Mouse (Mus musculus) erythroblast, embryonic 14.5 days (primary cell): ENCODE measurements around the gene Ccdc54. TPM values are rescaled to one million over a fixed set of nuclear protein-coding genes. Genes with fewer than 3 reads are reported as not detected.

Source experiments
- H3K27me3 ChIP-seq: 2 replicates; pipeline ENCODE4 v1.6.1; 2012; ENCODE audit warnings: inconsistent platforms; ENCODE audit not compliant: control insufficient read depth
- H3K36me3 ChIP-seq: 2 replicates; pipeline ENCODE4 v1.6.1; 2012; ENCODE audit warnings: mild to moderate bottlenecking, inconsistent platforms; ENCODE audit not compliant: control insufficient read depth
- H3K4me1 ChIP-seq: 2 replicates; pipeline ENCODE4 v1.6.1; 2012; ENCODE audit warnings: inconsistent platforms; ENCODE audit not compliant: control insufficient read depth
- H3K4me3 ChIP-seq: replicated peaks from 2 replicates; pipeline ENCODE3; 2012; ENCODE audit warnings: moderate library complexity, mild to moderate bottlenecking, inconsistent platforms
- H3K9me3 ChIP-seq: 2 replicates; pipeline ENCODE4 v1.6.1; 2012; ENCODE audit warnings: low read length, inconsistent platforms, mixed read lengths; ENCODE audit not compliant: control insufficient read depth
- GATA1 ChIP-seq: IDR thresholded peaks from 2 replicates; pipeline ENCODE4 v1.6.1; 2012; ENCODE audit warnings: low read length, inconsistent platforms, mixed read lengths
- TAL1 ChIP-seq: IDR thresholded peaks from 3 replicates; pipeline ENCODE4 v1.6.1; 2012; ENCODE audit warnings: low read length, inconsistent platforms, mixed read lengths
- polyA plus RNA-seq: library from polyadenylated mRNA; stranded (reverse); fragments of >175 nt; gene quantifications from 2 replicates; pipeline ENCODE4 v1.2.3, GENCODE M21; 2012

Gene Ccdc54
- polyA plus RNA-seq = not detected in 2 replicates

- Histone ChIP-seq H3K4me3 (no peak within 1 kb of the TSS), H3K36me3 (no peaks in the 10 kb centered on the region), H3K4me1 (no peaks in the 10 kb centered on the region), H3K27me3 (no peaks in the 10 kb centered on the region), H3K9me3 (no peaks in the 10 kb centered on the region)
- TF ChIP-seq GATA1 (no peak), TAL1 (no peak)
Observed at GRCm38 (mm10) chr16:50591054-50591453, at the start of gene Ccdc54. Ccdc54 (minus strand) TSS chr16:50591154.

- Histone ChIP-seq H3K27me3 (no peaks in the 10 kb centered on the region), H3K4me3 (no peak overlapping the region), H3K9me3 (no peaks in the 10 kb centered on the region), H3K4me1 (no peaks in the 10 kb centered on the region), H3K36me3 (no peaks in the 10 kb centered on the region)
- TF ChIP-seq GATA1 (no peak), TAL1 (no peak)
Observed at GRCm38 (mm10) chr16:50632585-50632984, 41.6 kb upstream of the Ccdc54 start.

- Histone ChIP-seq H3K4me1 (no peaks in the 10 kb centered on the region), H3K4me3 (no peak overlapping the region)
- TF ChIP-seq TAL1 = no peak
- no peak for TF ChIP-seq GATA1
Observed at GRCm38 (mm10) chr16:50615569-50615968, 24.6 kb upstream of the Ccdc54 start.

GRCm38 (mm10) chr16:50612944-50613343 is 22.0 kb upstream of the Ccdc54 start:
- Histone ChIP-seq H3K9me3 (no peaks in the 10 kb centered on the region), H3K4me1 (no peaks in the 10 kb centered on the region), H3K27me3 (no peaks in the 10 kb centered on the region), H3K36me3 (no peaks in the 10 kb centered on the region), H3K4me3 (no peak overlapping the region)
- TF ChIP-seq GATA1 = no peak
- no peak for TF ChIP-seq TAL1

More at GRCm38 (mm10) chr16:50615569-50615968, 24.6 kb upstream of the Ccdc54 start:
- no peaks in the 10 kb centered on the region for H3K27me3 ChIP-seq
- no peaks in the 10 kb centered on the region for H3K36me3 ChIP-seq
- H3K9me3 ChIP-seq = no peaks in the 10 kb centered on the region

- no peak overlapping the region for H3K4me3 ChIP-seq
- no peaks in the 10 kb centered on the region for H3K27me3 ChIP-seq
- H3K36me3 ChIP-seq = no peaks in the 10 kb centered on the region
- no peaks in the 10 kb centered on the region for H3K9me3 ChIP-seq
- no peaks in the 10 kb centered on the region for H3K4me1 ChIP-seq
- TF ChIP-seq GATA1 (no peak), TAL1 (no peak)
Observed at GRCm38 (mm10) chr16:50610580-50610979, 19.6 kb upstream of the Ccdc54 start.

GRCm38 (mm10) chr16:50607776-50608562 is 17.0 kb upstream of the Ccdc54 start:
- Histone ChIP-seq H3K36me3 (no peaks in the 10 kb centered on the region), H3K27me3 (no peaks in the 10 kb centered on the region), H3K4me1 (no peaks in the 10 kb centered on the region), H3K9me3 (no peaks in the 10 kb centered on the region), H3K4me3 (no peak overlapping the region)
- no peak for TF ChIP-seq TAL1
- TF ChIP-seq GATA1 = no peak

- Histone ChIP-seq H3K4me3 (no peak overlapping the region), H3K27me3 (no peaks in the 10 kb centered on the region), H3K9me3 (no peaks in the 10 kb centered on the region), H3K36me3 (no peaks in the 10 kb centered on the region), H3K4me1 (no peaks in the 10 kb centered on the region)
- TF ChIP-seq GATA1 = no peak
Observed at GRCm38 (mm10) chr16:50604826-50605225, 13.9 kb upstream of the Ccdc54 start.

- H3K4me1 ChIP-seq = no peaks in the 10 kb centered on the region
- TF ChIP-seq TAL1 = no peak
- H3K4me3 ChIP-seq = no peak overlapping the region
- no peaks in the 10 kb centered on the region for H3K27me3 ChIP-seq
- H3K36me3 ChIP-seq = no peaks in the 10 kb centered on the region
- no peaks in the 10 kb centered on the region for H3K9me3 ChIP-seq
Observed at GRCm38 (mm10) chr16:50601947-50602346, 11.0 kb upstream of the Ccdc54 start.

- Histone ChIP-seq H3K27me3 (no peaks in the 10 kb centered on the region), H3K4me1 (no peaks in the 10 kb centered on the region), H3K9me3 (no peaks in the 10 kb centered on the region), H3K36me3 (no peaks in the 10 kb centered on the region), H3K4me3 (no peak overlapping the region)
- TF ChIP-seq TAL1 (no peak), GATA1 (no peak)
Observed at GRCm38 (mm10) chr16:50600665-50601064, 9.7 kb upstream of the Ccdc54 start.

GRCm38 (mm10) chr16:50596679-50597078 is 5.7 kb upstream of the Ccdc54 start:
- Histone ChIP-seq H3K9me3 (no peaks in the 10 kb centered on the region), H3K36me3 (no peaks in the 10 kb centered on the region), H3K4me3 (no peak overlapping the region), H3K4me1 (no peaks in the 10 kb centered on the region), H3K27me3 (no peaks in the 10 kb centered on the region)
- TF ChIP-seq GATA1 (no peak), TAL1 (no peak)
